Mouse (Mus musculus): ENCODE measurements around the gene Iqch.

GRCm38 (mm10) chr9:63603849-63604248 lies 1.6 kb upstream of the Iqch start:
- TF ChIP-seq POLR2A (IDR thresholded peaks at IDR 0.05; ENCODE audit: low read depth, low read length) (no peak), CTCF (IDR thresholded peaks at IDR 0.05; ENCODE audit: extremely low read depth, insufficient read length, insufficient replicate concordance, low read depth, low read length) (no peak)

Measured in small intestine, adult 2 months (tissue).